Mouse (Mus musculus) testis, postnatal 14 days (tissue): ENCODE data around the gene Supt4a.

Experiments
- DNase-seq: peaks from one replicate; pipeline ENCODE4 v3.0.0; 2021; ENCODE audit warnings: low spot score

Gene Supt4a

DNA sequence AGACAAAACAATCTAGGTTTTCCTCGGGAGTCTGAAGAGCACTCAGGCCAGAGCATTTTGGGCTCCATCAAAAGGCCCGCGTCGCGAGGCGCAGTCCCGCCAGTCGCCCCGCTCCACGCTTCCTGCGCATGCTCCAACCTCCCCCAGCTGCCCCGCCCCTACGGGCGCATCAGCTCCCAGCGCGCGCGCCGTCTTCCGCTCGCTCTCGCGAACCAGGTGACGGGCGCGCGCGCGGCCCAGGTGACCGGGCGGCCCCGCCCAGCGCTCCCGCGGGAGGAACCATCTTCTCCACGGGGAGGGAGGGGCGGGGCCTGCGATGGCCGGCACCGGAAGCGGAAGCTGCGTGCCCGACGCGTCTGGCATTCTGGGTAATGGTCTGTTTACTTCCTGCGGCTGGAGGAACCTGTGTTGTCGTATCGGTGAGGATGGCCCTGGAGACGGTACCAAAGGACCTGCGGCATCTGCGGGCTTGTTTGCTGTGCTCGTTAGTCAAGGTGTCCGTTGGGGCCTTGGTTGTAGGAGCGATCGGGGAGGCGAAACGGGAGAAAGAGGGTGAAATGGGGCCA is at the start of gene Supt4a:
Gene Supt4a (plus strand): TSS at position 378 of the 566 bp plus-strand sequence.
- peak; percentile 95 for DNase-seq

DNA sequence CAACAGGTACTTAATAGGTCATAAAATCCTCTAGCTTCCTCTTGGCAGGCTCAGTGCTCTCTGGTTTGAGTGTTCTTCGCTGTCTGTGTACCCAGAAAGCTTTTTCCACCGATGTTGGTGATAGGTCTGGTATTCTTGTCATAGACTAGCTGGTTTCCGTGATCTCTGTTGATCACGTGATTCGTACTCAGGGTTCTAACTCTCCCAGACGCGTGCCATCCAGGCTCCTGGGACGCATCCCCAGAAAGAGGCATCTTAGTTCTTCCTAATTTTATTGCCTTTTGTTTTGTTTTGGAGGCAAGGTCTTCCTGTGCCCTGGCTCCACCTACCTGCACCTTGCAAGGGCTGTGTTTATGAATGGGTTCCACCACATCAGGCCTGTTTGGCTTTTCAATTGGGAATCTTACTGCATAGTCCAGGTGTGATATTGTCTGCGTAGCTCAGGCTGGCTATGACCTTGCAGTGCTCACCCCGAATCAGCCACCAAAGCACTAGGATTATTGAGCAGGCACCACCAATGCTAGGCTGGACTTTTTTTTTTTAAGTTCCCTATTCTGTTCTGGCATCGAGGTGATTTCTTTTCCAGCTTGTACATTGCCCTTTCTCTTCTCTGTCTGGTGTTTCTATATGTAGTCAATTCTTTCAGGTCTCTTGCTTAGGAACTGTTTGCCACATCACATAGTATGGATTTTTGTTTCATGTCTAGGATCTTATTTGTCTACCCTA is 48.7 kb upstream of the Supt4a start:
- DNase-seq: no peak

DNA sequence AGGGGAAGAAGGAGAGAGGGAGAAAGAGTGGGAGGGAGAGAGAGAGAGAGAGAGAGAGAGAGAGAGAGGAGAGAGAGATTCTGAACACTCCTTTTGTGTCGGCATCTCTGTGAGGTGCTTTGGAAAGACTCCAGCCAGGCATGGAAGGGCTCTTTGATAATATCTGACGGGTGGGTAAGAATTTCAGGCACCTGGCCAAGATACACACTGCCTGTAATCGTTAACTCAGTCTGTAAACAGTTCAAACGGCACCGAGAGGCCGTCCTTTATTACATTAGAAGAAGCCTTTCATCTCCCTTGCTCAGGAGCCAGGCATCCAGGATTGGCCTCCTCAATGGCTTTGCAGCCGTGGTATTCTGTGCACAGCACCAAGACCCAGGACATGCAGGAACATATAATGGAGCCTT is 47.9 kb upstream of the Supt4a start:
- DNase-seq: peak; percentile 50

DNA sequence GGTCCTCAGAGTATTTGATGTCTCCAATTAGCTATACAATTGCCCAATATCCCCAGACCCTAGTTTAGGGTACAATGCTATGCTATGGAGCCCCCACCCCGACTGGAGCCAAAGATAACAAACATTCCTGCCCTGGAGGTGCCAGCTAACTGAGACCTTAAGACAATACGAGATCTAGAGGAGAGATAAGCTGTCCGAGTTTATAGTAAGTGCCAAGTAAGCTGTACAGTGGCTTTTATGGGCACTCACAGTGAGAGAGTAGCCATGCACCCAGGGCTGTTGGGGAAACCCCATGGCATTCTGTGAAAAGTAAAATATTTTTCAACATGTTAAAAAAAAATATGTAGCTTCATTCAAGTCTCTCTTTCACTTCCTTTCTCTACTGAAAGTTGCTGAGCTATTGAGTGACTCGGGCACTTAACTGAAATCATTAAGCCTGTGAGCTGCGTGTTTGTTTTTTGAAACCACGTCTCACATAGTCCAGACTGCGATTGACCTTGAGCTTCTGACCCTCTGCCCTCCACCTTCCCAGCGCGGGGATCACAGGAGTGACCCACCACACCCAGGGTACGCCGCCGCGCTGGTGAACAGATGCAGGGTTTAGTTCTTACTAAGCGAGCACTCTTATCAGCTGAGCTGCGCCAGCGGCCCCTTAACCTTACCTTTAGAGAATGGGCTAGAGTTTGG is 47.2 kb upstream of the Supt4a start:
- DNase-seq: no peak

DNA sequence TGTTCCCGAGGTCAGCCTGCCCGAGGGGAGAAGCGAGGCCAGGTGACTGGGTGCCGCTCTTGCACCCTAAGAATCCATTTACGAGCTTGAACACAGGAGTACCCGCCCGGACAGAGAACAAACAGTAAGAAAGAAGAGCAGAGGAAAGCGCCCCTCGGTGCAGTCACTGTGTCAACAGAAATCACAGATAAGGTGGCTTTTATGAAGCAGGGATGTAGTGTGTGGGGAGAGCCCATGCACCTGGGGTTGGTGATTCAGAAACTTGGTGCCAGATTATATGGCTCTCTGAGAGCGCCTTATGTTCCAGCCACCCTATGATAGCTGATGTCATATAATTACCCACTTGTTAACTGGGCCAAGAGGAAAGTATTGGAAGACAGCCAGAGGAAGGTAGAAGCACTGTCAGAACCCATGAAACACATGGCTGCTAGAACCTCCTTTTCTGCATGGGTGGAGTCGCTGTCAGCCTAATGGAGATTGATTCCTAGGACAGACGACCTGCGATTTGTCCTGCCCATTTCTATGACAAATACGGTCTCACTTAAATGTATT is 40.1 kb upstream of the Supt4a start:
- DNase-seq: no peak

DNA sequence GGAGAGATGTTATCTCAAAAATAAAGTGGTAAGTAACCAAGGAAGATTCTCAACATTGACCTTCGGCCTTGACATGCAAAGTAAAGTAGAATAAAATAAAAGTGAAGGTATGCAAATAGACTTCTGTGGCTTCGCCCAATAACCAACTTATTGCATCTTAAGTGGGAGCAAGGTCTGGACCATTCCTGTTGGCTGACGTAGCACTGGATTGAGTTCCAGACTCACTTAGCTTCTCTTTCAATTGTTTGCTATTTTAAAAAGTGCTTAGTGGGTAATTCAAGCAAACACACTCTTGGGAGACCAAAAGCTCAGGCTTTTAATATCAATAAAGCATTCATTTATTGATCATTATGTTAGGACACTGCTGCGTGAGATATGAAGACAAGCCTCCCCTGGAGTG is 39.2 kb upstream of the Supt4a start:
- DNase-seq: no peak

DNA sequence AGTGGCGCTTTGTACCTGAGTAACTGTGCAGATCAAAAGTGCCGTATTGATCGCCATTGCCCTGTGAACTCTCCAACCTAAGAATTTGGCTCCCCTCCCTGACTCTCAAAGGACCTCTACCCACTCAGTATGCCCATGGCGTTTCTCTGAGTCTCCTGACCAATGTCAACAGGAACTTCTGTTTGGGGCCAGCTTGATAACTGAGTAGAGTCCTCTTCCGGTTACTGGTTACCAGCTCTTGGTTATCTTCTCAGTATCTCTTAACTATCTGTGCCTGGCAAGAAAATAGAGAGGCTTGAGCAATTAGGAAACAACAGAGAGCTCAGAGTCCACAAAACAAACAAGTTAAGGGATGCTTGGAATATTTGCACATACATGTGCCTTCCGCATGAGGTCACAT is 36.2 kb upstream of the Supt4a start:
- DNase-seq: no peak

DNA sequence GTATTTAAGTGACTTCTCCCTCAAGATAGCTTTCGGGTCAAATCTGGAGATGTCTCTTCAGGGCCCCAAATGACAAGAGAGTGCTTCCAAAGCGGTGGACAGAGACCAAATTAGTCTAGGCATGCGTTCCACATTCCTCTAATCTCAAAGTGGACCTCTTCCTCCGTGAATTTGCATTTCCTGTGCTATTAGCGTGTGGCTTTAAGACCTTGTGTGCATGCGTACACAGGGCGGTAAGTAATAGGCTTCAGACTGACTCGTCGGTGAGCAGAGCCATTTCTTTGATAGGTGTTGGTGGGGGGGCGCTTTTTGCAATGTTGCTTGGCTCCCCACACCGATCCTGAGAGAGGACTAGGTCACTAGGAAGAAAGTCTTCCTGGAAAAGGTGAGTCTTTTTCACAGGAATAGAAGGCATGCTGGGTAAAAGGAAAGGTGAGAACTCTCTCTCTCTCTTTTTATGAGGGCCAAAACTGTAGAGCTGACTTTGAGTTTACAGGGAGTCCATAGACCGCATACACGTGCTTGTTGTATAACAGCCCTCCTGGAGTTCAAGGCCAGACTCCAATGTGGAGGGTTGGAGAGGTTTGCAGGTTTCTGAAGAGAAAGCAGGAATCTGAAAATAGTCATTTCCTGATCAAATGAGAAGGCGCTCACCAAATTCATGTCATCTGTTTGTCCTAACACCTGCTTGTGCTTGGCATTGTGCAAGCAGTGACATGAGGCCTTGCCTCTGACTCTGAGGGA is 35.3 kb upstream of the Supt4a start:
- DNase-seq: no peak

DNA sequence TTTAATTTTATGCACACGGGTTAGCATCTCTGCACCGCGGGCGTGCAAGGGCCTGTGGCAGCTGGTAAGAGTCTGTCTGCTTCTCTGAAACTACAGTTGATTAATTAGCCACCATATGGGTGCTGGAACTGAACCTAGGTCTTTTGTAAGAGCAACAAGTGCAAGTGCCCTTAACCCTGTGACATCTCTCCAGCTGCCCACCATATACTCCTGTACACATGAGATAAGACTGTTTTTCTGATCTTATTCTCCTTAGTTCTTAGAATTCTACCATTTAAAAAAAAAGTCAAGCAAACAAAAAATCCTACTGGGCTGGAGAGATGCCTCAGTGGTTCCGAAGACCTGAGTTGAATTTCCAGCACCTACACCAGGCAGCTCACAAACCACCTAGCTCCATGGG is 33.7 kb upstream of the Supt4a start:
- no peak for DNase-seq

DNA sequence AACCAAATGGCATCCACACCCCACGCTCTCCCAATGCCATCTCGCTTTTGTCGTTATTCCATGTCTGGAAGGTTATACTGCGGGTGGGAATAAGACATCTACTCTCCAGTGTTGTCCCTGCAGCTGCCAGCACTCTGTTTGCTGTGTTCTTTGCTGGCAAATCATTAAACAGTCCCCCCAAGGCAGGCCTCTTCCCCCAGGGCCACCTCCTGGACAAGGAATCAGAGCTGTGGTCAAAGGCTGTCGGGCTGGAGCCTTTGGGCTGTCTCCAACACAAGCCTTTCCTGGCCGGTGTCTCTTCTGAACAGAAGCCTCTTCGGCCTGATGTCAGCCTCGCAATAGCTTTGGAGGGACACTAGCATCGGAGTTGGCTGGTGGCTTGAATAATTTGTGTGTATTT is 33.1 kb upstream of the Supt4a start:
- no peak for DNase-seq

DNA sequence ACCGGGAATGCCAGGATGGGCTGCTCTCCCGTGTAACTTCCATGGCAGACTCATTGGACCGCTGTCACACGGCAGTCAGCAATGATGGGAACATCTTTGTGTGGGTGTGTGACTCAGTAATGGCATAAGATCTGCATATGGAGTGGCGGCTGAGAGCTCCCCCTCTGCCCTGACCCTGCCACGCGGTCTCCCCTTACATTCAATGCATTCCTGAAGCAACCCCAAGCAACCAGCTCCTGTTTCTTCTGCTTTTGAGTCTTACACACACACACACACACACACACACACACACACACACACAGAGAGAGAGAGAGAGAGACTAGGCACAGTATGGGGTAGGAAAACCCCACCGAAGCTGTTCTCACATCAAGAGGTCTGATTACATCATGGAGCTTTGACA is 29.8 kb upstream of the Supt4a start:
- DNase-seq: no peak

DNA sequence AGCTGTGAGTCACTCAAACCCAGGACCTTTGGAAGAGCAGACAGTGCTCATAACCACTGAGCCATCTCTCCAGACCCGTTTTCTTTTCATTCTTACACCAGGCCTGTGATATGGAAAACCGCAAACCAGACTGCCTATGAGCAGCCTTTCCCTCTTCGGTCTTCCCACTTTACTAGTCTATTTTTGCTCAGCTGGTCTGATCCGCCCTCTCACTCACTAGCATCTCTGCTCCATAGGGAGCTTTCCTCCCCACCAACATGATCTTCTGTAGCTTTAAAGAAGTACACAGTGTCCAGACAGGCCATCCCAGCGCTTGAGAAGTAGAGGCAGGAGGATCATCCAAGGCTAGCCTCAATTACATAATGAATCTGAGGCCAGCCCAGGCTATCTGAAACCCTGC is 28.4 kb upstream of the Supt4a start:
- no peak for DNase-seq

DNA sequence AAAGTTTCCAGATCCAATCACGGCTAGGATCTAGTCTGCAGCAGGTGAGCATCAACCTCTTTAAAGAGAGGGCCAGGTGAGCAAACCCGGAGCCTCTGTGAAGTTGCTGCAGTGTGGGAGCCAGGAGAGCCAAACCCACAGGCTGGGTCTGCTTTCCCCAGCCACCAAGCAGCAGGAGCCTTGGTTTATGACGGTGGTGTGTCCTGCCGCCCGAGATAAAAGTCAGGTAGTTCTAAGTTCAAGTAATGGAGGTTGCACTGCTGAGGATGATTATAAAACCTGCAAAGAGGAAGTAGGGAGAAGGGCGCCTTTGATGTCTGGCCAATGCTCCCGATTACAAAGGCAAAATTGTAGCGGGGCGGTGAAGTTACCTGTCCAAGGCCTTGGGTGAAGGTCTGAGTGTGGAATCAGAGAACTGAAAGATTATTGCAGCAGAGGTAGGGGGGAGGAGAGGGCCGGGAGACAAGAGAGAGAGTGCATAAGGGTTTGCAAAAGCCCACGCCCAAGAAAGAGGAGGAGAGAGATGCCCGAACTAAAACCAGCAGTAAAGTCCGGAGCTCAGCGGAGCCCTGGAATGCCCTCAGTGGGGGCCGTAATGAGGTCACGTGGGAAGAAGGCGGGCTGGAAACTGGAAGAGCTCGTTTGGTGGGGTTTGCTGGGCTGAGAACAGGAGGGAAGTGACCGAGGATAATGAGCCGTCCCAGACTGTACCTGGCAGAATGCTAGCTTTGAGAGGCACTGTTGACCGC is 27.7 kb upstream of the Supt4a start:
- peak; percentile 48 for DNase-seq

DNA sequence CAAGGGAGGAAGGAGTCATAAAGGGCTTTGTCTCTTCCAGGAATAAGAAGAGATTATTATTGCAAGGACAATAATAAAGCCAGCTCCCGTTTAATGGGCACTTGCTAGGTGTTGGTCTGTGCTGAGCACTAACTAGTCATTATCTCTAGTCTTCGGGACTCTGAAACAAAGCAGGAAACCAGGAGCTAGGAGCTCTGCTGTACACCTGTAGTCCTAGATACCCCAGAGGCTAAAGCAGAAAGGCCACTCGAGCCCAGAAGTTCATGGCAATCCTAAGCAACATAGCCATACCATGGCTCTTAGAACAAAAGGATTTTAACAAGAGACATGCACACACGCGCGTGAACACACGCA is 27.1 kb upstream of the Supt4a start:
- no peak for DNase-seq

DNA sequence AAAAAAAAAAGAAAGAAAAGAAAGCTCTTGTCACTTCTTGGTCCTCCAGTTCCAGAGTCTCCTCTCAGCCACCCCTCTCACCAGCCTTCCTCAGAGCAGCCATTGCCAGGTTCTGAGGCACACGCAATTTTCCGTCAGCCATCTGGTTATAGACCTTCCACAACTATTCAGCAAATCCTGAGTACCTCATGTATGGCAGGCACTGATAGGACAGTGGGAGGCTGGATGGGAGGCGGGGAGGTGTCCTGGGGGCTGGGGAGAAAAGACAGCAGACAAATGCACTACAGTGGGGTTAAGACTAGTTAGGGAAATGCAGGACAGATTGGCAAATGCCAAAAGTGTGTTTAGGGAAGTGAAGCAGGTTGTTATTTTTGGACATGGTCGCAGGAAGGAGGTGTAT is 25.2 kb upstream of the Supt4a start:
- DNase-seq: no peak

DNA sequence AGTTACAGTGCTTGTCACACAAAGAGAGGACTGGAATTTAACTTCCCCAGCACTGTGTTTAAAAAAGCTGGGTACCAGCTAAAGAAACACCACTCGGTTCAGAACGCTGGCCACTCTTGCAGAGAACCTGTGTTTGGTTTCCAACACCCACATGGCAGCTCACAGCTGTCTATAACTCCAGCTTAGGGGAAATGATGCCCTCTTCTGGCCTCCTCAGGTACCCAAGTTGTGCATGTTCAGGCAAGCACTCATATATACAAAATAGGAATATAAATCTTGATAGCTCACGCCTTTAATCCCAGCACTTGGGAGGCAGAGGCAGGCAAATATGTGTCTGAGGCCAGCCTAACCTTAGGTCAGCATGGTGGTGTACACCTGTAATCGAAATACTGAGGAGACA is 21.4 kb upstream of the Supt4a start:
- no peak for DNase-seq

DNA sequence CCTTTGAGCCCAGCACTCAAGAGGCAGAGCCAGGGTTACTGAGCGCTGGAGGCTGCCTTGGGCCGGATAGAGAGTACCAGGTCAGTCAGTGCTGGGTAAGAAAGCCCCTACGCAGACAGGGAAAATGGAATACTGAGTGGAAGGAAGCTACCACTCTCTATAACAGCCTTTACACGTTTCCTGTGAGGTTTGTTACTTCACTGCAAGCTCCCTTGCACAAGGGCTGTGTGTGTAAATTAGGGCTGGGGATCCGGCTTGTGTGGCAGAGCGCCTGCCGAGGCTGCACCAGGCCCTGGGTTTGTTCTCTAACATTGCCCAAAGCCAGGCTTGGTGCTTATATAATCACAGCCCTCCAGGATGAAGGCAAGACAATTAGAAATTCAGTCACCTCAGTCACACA is 17.8 kb upstream of the Supt4a start:
- DNase-seq: no peak

DNA sequence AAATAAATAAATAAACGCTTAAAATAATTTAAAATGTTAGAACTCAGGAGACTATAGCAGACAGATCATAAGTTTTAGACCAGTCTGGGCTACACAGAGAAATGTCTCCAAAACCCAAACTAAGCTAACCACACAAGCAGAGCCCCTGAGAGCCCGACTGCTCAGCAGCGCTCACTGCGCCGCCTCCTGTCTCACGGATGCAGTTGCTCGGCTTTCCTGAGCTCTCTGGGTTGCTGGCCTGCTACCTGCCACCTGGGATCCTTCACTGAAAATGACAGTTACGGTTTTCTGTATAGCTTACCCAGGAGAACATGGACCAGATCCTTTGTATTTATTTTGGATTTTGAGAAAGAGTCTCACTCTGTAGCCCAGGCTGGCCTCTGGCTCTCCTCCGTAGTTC is 17.0 kb upstream of the Supt4a start:
- no peak for DNase-seq

DNA sequence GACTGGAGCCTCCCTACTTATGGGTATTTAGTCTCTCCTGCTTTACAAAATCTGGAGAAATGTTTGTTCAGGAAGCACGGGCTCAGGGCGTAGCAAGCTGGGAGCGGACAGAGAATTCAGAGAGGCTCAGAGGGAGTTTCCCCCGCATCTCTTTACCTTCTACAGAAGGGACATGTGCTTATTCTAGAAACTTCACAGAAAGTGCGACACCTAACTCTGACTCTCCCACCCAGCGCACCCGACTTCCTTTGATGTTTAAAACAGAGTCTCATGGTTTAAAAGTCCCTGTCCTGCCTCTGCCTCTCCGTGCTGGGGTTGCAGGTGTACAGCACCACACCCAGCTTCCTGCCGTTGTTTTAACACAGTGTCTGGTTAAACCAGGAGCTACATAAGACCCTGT is 16.5 kb upstream of the Supt4a start:
- DNase-seq: no peak

DNA sequence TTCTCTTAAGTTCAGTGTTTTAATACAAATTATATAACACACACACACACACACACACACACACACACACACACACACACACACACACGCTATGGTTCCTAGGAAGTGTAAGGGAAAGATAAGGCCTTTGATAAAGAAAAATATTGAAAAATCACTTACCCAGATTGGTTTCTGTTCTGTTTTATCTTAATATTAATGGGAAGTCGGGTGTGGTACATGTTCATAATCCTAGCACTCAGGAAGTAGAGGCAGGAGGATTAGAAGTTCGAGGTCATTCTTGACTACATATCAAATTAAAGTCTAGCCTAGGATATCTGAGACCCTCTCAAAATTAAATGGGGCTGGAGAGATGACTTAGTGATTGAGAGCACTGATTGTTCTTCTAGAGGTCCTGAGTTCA is 15.2 kb upstream of the Supt4a start:
- no peak for DNase-seq

DNA sequence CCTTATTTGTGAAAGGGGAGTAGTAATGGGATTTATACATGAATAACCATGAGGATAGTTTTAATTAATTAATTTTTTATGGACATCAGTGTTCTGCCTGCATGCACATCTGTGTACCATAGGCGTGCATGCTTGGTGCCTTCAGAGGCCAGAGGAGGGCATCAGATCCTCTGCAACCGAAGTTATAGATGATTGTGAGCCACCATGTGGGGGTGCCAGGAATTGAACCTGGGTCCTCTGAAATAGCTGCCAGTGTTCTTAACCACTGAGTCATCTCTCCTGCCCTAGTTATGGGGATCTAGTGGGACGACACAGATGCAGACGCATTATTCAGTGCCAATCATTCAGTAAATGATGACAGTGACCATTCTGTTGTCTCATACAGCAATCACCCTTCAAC is 14.5 kb upstream of the Supt4a start:
- DNase-seq: no peak

DNA sequence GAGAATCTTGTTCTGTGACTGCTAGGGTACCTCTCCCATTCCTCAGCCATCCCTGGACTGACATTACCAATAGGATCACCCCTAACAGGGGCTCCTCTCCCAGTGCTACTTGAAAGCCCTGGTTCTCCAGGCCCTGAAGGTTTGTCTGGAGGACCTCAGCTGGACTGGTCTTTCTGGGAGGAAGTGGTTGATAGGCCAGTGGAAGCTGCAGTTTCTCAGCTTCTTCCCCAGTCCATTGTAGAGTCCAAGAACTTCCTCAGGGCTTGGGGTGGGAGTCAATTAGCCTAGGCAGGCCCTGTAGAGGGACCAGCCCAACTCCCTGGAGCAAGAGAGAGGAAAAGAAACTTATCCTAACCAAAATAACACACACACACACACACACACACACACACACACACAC is 11.8 kb upstream of the Supt4a start:
- DNase-seq: no peak
